Mouse (Mus musculus) layer of hippocampus, adult 9-10 months (tissue): ENCODE measurements around the gene Fam240a.

ENCODE experiments used
- DNase-seq: peaks from one replicate; pipeline ENCODE4 v3.0.0; 2022; ENCODE audit warnings: low spot score

Fam240a gene

DNA sequence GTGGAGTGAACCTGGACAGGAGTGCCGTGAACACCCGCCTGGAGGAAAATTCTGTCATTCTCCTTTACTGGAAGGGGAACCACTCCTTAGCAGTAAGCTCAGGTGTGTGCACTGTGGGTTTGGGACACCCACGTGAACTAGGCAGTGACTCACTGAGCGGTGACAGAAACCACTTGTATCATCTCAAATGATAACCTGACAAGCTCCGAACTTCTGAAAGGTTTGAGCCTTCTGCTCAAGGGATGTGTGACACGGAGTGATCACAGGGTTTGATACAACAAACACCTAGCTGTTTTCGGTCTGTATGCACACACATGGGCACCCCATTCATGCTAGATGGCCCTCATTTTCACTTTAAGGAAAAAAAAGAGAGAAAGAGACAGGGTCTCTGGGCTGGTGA, at the start of gene Fam240a:
TSS of gene Fam240a (minus strand) at position 76 of the 400 bp plus-strand sequence.
- DNase-seq: no peak

GRCm38 (mm10) chr9:110965910-110966231, 49.2 kb upstream of the Fam240a start:
- DNase-seq: no peak

- no peak for DNase-seq
Observed at GRCm38 (mm10) chr9:110965062-110965909, 48.6 kb upstream of the Fam240a start.

DNA sequence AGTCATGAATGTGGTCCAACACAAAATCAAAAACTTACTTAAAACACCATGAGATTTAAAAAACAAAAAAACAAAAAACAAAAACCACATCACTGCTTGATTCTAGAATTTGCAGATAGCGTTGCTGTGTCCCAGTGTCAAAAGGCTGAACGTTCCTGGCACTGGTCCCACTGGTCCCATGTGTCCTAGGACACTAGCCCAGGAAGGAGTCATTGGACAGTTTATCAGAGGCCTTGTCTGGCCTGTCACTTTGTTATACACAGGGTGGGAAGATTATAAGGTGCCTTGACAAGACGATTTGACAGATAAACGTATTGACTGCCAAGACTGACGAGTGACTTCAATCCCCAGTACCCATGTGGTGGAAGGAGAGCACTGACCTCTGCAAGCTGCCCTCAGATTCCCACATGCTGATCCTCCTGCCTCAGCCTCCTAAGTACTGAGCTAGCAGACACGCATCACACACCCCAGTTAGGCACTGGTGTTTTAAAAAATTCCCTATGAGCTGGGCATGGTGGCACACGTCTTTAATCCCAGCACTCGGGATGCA, 47.0 kb upstream of the Fam240a start:
- DNase-seq: no peak

- no peak for DNase-seq
Observed at GRCm38 (mm10) chr9:110961386-110961785, 44.7 kb upstream of the Fam240a start.

- DNase-seq: no peak
Observed at GRCm38 (mm10) chr9:110960230-110961149, 43.8 kb upstream of the Fam240a start.

DNA sequence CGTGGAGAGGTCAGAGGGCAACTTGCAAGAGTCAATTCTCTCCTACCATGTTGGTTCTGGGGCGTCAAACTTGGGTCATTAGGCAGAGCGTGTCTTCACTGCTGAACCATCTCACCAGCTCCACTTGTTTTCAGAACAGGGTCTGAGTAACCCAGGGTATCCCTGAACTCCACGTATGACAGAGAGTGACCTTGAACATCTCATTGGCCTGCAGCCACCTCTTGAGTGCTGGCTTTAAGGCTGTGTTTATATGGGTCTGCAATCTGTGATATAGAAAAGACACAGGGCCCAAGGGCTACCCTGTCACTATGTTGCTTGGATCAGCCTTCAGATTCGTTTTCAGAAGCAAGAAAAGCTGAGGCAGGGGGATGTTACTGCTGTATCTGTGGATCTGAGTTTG, 43.0 kb upstream of the Fam240a start:
- no peak for DNase-seq

DNA sequence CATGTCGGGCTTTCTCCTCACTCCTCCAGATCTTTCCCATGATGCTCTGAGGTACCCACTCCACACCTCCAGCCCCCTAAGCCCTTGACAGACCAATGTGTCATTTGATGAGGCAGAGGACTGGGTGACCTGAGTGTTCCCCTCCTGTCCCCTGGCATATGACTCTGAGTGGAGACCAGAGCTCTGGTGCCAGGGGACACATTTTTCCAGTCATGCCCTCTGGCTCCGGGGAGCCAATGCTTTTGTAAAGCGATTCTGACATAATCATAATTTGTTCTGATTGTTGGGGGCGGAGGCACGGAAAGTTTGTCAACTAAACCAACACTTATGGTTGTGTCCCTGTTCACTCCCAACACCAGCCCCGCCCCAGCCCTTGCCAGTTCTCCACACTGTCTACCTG, 39.3 kb upstream of the Fam240a start:
- no peak for DNase-seq

DNA sequence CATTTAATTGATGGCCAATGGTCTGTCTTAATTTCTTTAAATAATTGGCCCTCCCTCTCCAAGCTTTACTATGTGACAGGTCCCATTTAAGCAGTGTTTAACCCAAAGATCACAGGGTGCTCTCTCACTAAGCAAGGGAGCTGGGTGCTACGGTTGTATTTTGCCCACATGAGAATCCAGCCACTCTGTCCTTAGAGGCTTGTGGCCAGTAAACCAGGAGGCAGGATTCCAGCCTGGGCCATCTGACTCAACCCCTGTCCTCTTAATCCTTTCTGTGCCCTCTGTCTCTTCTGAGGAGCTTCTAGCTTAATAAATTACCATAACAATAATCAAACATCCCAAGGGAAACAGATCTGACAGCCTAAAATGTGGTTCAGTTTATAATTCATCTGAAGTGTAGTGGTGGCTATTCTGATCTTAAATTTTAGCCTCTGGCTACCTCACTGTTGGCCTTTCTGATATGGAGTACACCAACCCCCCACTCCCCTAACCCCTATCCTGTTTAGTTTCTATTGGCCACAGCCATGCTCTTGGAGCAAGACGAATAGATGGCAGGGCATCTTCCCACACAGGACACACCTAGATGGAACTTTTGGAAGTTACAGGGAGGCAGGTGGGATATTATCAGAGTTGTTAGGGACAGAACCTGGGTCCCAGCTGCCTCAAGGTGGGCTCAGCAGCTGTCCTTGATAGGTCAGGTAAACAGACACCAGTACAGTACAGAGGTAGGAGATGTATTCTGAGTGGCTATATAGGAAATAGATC, 38.2 kb upstream of the Fam240a start:
- DNase-seq: no peak

- DNase-seq: peak; percentile 39
Observed at GRCm38 (mm10) chr9:110953550-110954461, 37.1 kb upstream of the Fam240a start.

- no peak for DNase-seq
Observed at GRCm38 (mm10) chr9:110952931-110953549, 36.4 kb upstream of the Fam240a start.

- no peak for DNase-seq
Observed at GRCm38 (mm10) chr9:110952398-110952797, 35.7 kb upstream of the Fam240a start.

- DNase-seq: no peak
Observed at GRCm38 (mm10) chr9:110951866-110952265, 35.2 kb upstream of the Fam240a start.

- DNase-seq: no peak
Observed at GRCm38 (mm10) chr9:110951397-110951796, 34.7 kb upstream of the Fam240a start, which contains the start of gene Lrrc2. TSS of gene Lrrc2 (plus strand) at chr9:110951545.

DNA sequence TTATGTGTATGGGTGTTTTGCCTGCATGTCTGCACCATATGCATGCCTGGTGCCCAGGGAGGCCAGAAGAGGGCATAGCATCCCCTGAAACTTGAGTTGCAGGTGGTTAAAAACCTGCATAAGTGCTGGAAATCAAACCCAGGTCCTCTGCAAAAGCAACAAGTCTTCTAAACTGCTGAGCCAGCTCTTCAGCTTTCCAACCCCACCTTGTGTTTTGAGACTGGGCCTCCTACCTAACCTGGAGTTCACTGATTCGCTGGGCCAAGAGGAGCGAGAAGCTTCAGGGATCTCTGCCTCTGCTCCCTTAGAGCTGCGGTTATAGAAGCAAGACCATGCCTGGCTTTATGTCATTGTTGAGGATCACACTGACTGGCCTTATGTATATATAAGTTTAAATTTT, 33.4 kb upstream of the Fam240a start:
- DNase-seq: no peak

GRCm38 (mm10) chr9:110948813-110949310, 32.2 kb upstream of the Fam240a start:
- DNase-seq: no peak

GRCm38 (mm10) chr9:110947900-110948299, 31.2 kb upstream of the Fam240a start:
- DNase-seq: no peak

- DNase-seq: no peak
Observed at GRCm38 (mm10) chr9:110947261-110947661, 30.6 kb upstream of the Fam240a start.

GRCm38 (mm10) chr9:110946548-110947044, 29.9 kb upstream of the Fam240a start:
- DNase-seq: no peak

GRCm38 (mm10) chr9:110945926-110946325, 29.3 kb upstream of the Fam240a start, which contains the start of gene Tdgf1:
TSS of gene Tdgf1 (minus strand) at chr9:110946158.
- no peak for DNase-seq
